Mouse (Mus musculus): ENCODE measurements around the gene Ugt2b1. TPM values are rescaled to one million over a fixed set of nuclear protein-coding genes. Genes with fewer than 3 reads are reported as not detected.

Ugt2b1 gene
- polyA plus RNA-seq, 1 experiment, result not detected

- WGBS, result 45% methylated on average over 1 of the region's 1 CpGs
- H3K4me1 ChIP-seq (ENCODE audit: control insufficient read depth, insufficient read depth, insufficient read length), result no peaks in the 10 kb centered on the region
- no peaks in the 10 kb centered on the region for H3K36me3 ChIP-seq (ENCODE audit: control insufficient read depth, insufficient read depth, low read length)
- no peak for TF ChIP-seq CTCF (IDR thresholded peaks at IDR 0.05; ENCODE audit: extremely low read depth, insufficient read depth, insufficient read length, insufficient replicate concordance)
- no peak for TF ChIP-seq POLR2A (IDR thresholded peaks at IDR 0.05; ENCODE audit: low read depth, low read length)
- no peak for DNase-seq (ENCODE audit: low read depth in 1 of 2, low spot score in 2 of 2)
- H3K27me3 ChIP-seq (ENCODE audit: control insufficient read depth, insufficient read depth, low read length), result no peaks in the 10 kb centered on the region
- no peak overlapping the region for H3K27ac ChIP-seq (ENCODE audit: insufficient read depth, low read length)
- no peak overlapping the region for H3K4me3 ChIP-seq (ENCODE audit: extremely low read depth, insufficient read depth, insufficient read length)
Measured at GRCm38 (mm10) chr5:86871877-86872276, 54.5 kb downstream of the Ugt2b1 start.

Other genes starting within 250 kb of the Ugt2b1 start
- not detected in 2 replicates for gene Tmprss11e, start 180.7 kb downstream of the Ugt2b1 start, polyA plus RNA-seq (2012; rRNA removed)
- 10.3 and 14.9 TPM in 2 replicates for gene Ythdc1, start 122.3 kb downstream of the Ugt2b1 start, polyA plus RNA-seq (2012; rRNA removed)
- 0.04 TPM in 1 of 2 replicates, not detected in the other for gene Ugt2b34, start 19.6 kb downstream of the Ugt2b1 start, polyA plus RNA-seq (2012; rRNA removed)
- gene Ugt2b35, start 74.3 kb upstream of the Ugt2b1 start, polyA plus RNA-seq (2012; rRNA removed), result not detected in 2 replicates
- gene Ugt2b36, start 166.0 kb upstream of the Ugt2b1 start, polyA plus RNA-seq (2012; rRNA removed), result not detected in 2 replicates
- not detected in 2 replicates for gene Ugt2b5, start 213.8 kb upstream of the Ugt2b1 start, polyA plus RNA-seq (2012; rRNA removed)

All from spleen, adult 2 months (tissue).